Mouse (Mus musculus) liver, embryonic 12.5 days (tissue): ENCODE results near the gene Gm13089. TPM values are rescaled to one million over a fixed set of nuclear protein-coding genes. Genes with fewer than 3 reads are reported as not detected.
"Not testable (repeated sequence)": the region's sequence is repeated elsewhere in the genome, so short reads cannot be mapped to it uniquely, and the experiment has no call there.

ENCODE experiments used
- ATAC-seq: fragments of 200-750 bp; cut with Nextera tagmentation; 2 replicates; pipeline ENCODE4 v1.8.0; 2017; ENCODE audit warnings: moderate number of reproducible peaks, mild to moderate bottlenecking, moderate library complexity
- H3K27ac ChIP-seq: fragments of 300-500 bp; sonication (generic); 2 replicates; pipeline ENCODE4 v1.5.1; 2016; ENCODE audit warnings: mild to moderate bottlenecking
- H3K27me3 ChIP-seq: fragments of 300-500 bp; sonication (generic); replicated peaks from 2 replicates; pipeline ENCODE4 v1.6.1; 2016; ENCODE audit warnings: mild to moderate bottlenecking, moderate library complexity
- H3K36me3 ChIP-seq: fragments of 300-500 bp; sonication (generic); 2 replicates; pipeline ENCODE4 v1.6.1; 2016; ENCODE audit warnings: mild to moderate bottlenecking, moderate library complexity
- H3K4me1 ChIP-seq: fragments of 300-500 bp; sonication (generic); 2 replicates; pipeline ENCODE4 v1.6.1; 2016
- H3K4me2 ChIP-seq: fragments of 300-500 bp; sonication (generic); 2 replicates; pipeline ENCODE4 v1.6.1; 2016; ENCODE audit warnings: mild to moderate bottlenecking, moderate library complexity
- H3K4me3 ChIP-seq: fragments of 300-500 bp; sonication (generic); 2 replicates; pipeline ENCODE4 v1.5.1; 2016; ENCODE audit warnings: mild to moderate bottlenecking, moderate library complexity
- H3K9ac ChIP-seq: fragments of 300-500 bp; sonication (generic); 2 replicates; pipeline ENCODE4 v1.6.1; 2016; ENCODE audit warnings: mild to moderate bottlenecking, moderate library complexity
- H3K9me3 ChIP-seq: fragments of 300-500 bp; sonication (generic); replicated peaks from 2 replicates; pipeline ENCODE4 v1.6.1; 2016; ENCODE audit warnings: mild to moderate bottlenecking, moderate library complexity
- WGBS: fragments of 180-500 bp; shearing (Covaris S2); methylation state at CpG from one replicate; pipeline ENCODE4 v1.1.7; 2016; ENCODE audit not compliant: insufficient replicate concordance; 5-methylcytosine and 5-hydroxymethylcytosine counted together
- polyA plus RNA-seq: library from polyadenylated mRNA; unstranded; fragments of >200 nt; fragmentation: Nextera tagmentation; extraction: Ambion mirVana; gene quantifications from 2 replicates; pipeline ENCODE4 v1.2.1, GENCODE M21; 2016

Gm13089 gene
- polyA plus RNA-seq, result not detected in 2 replicates

DNA sequence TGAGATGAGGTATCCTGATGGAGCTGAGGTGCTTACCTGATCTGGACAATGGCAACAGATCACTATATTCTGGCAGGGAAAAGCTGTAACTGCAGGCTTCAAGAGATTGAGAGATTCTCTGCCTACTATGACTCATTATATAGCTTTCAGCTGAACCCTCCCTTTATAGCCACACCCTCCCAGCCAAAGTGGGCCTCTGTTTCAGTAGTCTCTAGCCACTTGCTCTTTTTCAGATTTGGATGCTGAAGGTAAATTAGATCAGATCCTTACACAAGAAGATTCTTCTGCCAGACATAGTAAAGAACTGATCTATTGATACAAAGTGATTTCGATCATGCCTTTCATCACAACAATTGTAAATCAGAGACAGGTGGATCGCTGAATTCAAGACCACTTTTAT lies at the start of gene Gm13089:
Gene Gm13089 (minus strand): TSS at position 101 of the 400 bp plus-strand sequence.
- no peak for ATAC-seq
- Histone ChIP-seq H3K4me1 (no peaks in the 10 kb centered on the region), H3K27ac (no peak within 1 kb of the TSS), H3K36me3 (no peaks in the 10 kb centered on the region), H3K4me3 (no peak within 1 kb of the TSS), H3K9me3 (peaks cover 16% of the 10 kb centered on the region; the same call in 1 of the 2 replicates), H3K4me2 (no peak within 1 kb of the TSS), H3K27me3 (no peaks in the 10 kb centered on the region), H3K9ac (no peak within 1 kb of the TSS)
- WGBS, result 49% methylated on average over 2 of the region's 2 CpGs

DNA sequence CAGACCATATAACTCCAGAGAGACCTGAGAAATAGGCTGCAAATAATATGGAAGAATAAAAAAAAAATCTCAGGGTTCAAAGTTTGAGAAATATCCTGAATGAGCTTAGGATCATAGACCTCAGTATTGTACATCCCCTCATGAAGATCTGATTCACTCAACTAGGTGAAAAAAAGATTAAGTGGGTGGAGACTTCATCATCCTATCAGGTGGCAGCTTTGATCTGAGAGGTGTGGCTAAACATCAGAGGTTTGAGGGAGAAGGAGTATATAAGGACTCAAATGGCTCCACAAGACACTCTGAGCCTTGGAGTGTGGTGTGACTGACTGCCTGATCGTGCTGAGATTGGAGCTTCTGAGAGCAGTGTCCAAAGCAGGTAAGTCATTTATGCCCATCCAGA lies 16.6 kb upstream of the Gm13089 start, which contains the start of gene Gm13078:
Gene Gm13078 (plus strand): TSS at position 301 of the 400 bp plus-strand sequence.
- no peak for ATAC-seq
- Histone ChIP-seq H3K27ac (no peak within 1 kb of the TSS), H3K27me3 (no peaks in the 10 kb centered on the region), H3K4me3 (no peak within 1 kb of the TSS), H3K36me3 (no peaks in the 10 kb centered on the region), H3K4me1 (no peaks in the 10 kb centered on the region), H3K9ac (no peak within 1 kb of the TSS), H3K9me3 (no peaks in the 10 kb centered on the region), H3K4me2 (no peak within 1 kb of the TSS)
- 50% methylated on average over 1 of the region's 1 CpGs for WGBS

DNA sequence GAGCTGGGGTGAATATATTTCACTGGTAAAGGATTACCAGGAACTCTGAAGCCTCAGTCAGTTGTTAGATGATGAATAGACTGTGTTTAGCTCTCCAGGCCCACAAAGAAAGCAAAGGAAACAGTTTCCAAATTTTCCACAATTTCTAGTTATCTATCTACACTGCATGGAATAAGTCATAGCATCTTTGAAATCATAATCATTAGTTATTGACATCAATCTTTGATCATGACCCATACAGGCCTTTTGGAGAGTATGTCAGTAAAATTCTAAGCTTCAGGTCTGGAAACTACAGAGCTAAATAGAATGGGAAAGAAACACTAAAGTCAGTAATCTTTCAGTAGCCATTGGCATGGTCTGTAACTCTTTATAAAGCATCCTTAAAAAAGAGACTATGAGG lies 45.4 kb downstream of the Gm13089 start, which contains the start of gene Gm13088:
Gene Gm13088 (minus strand): TSS at position 101 of the 400 bp plus-strand sequence.
- not testable (repeated sequence) for H3K4me3 ChIP-seq, H3K36me3 ChIP-seq, H3K4me2 ChIP-seq, ATAC-seq, H3K27me3 ChIP-seq, H3K27ac ChIP-seq, H3K9me3 ChIP-seq, H3K4me1 ChIP-seq, H3K9ac ChIP-seq

Other genes with a start within 250 kb of the Gm13089 start
- not detected in 2 replicates for gene Gm13043, start 191.4 kb downstream of the Gm13089 start, polyA plus RNA-seq
- gene Gm13040, start 166.8 kb downstream of the Gm13089 start, polyA plus RNA-seq, result not detected in 2 replicates
- not detected in 2 replicates for gene BC080695, start 151.0 kb downstream of the Gm13089 start, polyA plus RNA-seq
- gene Gm13057, start 151.0 kb downstream of the Gm13089 start, polyA plus RNA-seq, result not detected in 2 replicates
- not detected in 2 replicates for gene Gm13083, start 87.7 kb downstream of the Gm13089 start, polyA plus RNA-seq
- gene Gm13088, start 45.5 kb downstream of the Gm13089 start, polyA plus RNA-seq, result not detected in 2 replicates
- not detected in 2 replicates for gene Gm13078, start 16.7 kb upstream of the Gm13089 start, polyA plus RNA-seq
- not detected in 2 replicates for gene Gm13023, start 86.6 kb upstream of the Gm13089 start, polyA plus RNA-seq
- not detected in 2 replicates for gene Gm13084, start 113.4 kb upstream of the Gm13089 start, polyA plus RNA-seq
- gene Gm13103, start 143.8 kb upstream of the Gm13089 start, polyA plus RNA-seq, result not detected in 2 replicates
- gene Pramef6, start 197.7 kb upstream of the Gm13089 start, polyA plus RNA-seq, result not detected in 2 replicates
- gene Pramef25, start 248.3 kb upstream of the Gm13089 start, polyA plus RNA-seq, result not detected in 2 replicates